Mouse (Mus musculus) gastrocnemius, postnatal 25 days (tissue): ENCODE measurements around the gene Nup98. TPM values are rescaled to one million over a fixed set of nuclear protein-coding genes. Genes with fewer than 3 reads are reported as not detected.

Source experiments
- DNase-seq: peaks from one replicate; pipeline ENCODE4 v3.0.0; 2022
- total RNA-seq, 2 experiments: library from RNA; stranded (reverse); gene quantifications; 1 replicate in 1 of 2; 2 replicates in 1 of 2; pipeline ENCODE4 v1.2.3; 2021

Nup98 gene
- total RNA-seq, 2 experiments from 2014 or later = 19.9 to 22.9 TPM

GRCm38 (mm10) chr7:102117382-102117781, 92.6 kb downstream of the Nup98 start:
- no peak for DNase-seq

DNA sequence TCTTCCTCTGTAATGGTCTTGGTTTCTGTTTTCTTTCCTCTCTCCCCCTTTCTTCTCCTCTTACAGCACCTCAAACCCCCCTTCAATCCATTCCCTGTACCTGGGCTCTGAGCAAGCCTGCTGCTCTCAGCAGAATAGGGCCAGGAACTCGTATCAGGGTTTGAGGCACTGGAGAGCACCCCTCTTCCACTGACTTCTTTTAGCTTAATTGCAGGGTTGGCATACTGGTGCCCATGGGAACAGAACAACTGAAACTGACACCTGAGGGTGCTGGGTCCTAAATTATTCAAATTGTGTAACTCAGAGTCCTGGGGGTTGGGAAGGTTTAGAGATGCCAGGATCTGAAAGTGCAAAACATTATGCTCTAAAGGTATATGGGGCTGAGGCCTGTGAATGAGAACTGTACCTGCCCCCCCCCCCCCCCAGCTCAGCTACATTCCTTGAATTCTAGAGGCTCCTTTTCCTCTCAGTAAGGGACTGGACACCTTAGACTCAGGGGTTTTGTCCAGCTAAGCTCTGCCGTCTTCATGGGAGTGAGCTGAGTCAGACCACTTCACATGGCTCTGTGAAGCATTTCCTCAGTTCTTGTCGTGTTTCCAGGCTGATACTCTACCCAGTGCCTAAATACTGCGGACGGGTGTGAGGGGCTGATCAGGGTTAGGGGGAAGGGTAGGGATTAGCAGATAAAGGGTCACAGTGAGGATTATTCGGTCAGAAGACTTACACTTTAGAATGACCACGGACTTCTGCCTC, 93.2 kb downstream of the Nup98 start, which contains the start of gene Chrna10:
Chrna10 (minus strand) TSS at position 250 of the 753 bp plus-strand sequence.
- DNase-seq = no peak

- DNase-seq = no peak
Measured at GRCm38 (mm10) chr7:102113151-102113729, 96.7 kb downstream of the Nup98 start.

DNA sequence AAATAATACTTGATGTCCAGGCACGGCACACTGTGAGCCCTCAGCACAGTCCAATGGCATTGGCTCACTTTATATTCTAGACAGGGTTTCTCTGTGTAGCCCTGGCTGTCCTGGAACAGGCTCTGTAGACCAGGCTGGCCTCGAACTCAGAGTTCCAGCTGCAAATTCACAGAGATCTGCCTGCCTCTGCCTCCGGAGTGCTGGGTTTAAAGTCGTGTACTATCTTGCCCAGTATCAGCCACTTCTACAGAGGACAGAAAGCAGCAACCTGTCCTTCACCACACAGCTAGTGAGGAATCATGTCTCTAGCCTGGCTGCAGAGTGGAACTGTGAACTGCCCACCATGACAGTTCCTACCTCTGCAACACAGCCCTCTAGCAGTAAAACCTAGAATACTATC, 100.2 kb downstream of the Nup98 start:
- DNase-seq = no peak

DNA sequence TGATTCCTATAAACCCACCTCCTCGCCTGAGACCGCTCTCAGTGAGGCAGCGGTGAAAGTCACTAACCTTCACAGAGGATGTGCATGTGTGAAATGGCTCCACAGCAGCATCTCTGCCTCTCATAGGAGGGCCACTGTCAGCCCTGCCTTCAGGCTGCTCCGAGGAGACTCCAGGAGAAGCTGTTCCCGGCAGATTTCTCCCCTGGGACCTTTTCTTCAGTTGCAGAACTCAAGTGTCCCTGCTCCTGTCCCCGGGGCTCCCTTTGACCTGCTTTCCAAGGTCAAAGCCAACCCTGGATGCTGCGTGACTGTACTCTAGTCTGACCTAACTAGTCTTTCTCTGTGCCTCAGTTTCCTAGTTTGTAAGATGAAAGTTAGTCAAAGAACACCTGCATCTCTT, 100.8 kb downstream of the Nup98 start, which contains the start of gene Art5:
Art5 (minus strand) TSS at position 319 of the 400 bp plus-strand sequence.
- DNase-seq = peak; percentile 28

DNA sequence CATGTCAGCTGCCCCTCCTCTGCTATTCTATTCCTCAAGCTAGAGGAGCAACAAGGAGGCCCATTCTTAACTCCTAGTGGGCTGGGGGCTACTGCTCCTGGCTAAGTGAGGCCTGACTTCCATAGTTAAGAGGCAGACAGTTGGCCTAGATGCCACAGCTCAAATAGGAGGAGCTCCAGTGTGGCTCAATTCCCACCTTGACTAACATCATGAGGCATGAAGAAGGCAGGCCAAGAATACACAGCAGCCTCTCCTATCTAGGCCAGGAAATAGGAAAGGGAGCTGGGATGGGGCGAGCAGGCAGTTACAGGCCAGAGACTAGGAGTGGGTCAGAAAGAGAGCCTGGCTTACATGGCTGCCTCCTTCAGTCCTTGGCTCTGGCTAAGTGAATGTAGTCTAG, 101.8 kb downstream of the Nup98 start:
- DNase-seq = peak; percentile 46

GRCm38 (mm10) chr7:102106700-102107141, 103.3 kb downstream of the Nup98 start:
- DNase-seq = no peak

GRCm38 (mm10) chr7:102104126-102104525, 105.8 kb downstream of the Nup98 start:
- DNase-seq = no peak

DNA sequence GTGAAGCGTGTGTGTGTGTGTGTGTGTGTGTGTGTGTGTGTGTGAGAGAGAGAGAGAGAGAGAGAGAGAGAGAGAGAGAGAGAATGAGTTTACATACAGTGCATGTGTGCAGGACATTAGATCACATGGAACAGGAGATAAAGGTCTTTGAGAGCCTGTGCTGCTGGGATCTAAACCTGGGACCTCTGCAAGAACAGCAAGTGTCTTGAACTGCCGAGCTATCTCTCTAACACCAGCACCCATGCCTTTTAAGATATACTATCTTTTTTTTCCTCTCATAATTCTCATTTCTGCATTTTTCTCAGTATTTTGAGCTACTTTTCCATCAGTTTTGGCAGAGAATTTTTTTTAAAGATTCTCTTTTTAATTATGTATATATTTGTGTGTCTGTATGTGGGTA, 106.4 kb downstream of the Nup98 start:
- no peak for DNase-seq

DNA sequence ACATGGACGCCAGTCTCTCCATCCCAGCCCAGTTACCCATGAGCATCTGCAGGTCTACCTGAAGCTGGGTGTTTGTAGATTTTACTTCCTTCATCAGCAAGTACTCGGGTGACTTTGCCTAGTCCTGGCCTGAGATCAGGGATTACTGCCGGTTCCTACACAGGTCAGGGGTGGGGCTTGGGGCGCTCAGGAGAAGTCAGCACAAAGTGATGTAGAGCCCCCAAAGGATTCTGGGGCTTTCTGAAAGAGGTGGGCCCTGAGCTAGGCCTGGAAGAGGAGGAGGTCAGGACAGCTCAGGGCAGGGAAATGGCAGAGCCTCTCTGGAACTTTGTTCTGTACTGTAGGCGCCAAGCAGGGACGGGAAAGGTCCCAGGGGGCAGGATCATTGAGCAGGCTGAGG, 107.3 kb downstream of the Nup98 start:
- DNase-seq = peak; percentile 32

DNA sequence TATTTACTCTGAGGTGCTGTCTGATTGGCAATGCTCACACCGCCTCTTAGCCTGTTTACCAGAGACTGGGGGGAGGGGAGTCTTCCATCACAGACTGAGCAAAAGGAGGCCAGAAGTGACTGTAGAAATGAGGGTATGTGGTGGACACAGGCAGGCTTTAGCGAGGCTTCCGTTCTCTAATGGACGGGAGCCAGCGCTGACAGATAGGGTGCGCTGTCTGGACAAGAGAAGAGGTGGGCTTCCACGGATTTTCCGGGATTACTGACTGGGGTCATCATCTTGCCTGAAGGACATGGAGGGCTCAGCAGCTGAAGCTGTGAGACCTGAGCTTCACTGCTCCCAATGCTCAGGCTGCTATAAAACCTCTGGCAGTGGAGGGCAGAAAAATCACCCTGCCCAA, 107.7 kb downstream of the Nup98 start:
- no peak for DNase-seq

- DNase-seq = peak; percentile 65
Measured at GRCm38 (mm10) chr7:102101487-102101886, 108.5 kb downstream of the Nup98 start, which contains the start of gene Art1. Art1 (plus strand) TSS chr7:102101743.

GRCm38 (mm10) chr7:102100868-102101267, 109.1 kb downstream of the Nup98 start:
- no peak for DNase-seq

DNA sequence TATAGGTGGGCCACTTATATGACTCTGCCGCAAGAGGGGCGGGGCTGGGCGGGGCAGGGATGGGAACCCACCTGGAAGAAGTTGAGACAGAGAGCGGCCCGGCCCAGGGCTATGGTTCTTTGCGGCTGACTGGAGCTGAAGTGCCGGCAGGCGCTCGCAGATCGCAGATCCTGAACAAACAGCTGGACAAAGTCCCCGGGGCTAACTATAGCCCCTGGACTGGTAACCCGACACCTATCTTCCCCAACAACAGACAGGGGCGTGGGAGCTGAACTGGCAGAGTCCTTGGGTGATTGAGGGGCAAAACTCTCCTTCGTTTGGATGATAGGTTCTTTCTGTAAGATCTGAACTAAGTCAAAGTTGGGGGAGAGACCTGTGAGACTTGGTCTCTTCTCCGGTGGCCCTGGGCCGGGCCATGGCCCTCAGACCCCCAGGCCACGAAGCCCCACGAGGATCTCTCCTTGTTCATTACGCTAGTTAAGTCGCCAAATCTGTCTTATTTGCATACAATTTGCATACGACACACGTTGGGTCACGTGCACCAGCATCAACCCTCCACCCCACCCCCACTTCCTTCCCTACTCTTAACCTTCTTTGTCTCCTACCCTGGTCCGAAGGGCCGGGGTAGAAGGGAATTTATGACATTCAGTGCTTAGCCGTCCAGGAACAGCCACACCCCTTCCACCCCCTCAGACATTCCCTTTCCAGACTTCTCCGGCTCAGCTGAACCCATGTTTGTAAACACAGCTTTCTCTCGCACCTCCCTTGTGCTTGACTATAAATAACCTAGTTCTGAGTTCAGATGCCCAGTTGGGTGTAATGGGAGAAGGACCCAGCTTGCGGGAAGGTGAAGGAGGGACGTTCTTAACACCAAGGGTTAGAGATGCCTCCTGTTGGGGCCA, 110.0 kb downstream of the Nup98 start:
- DNase-seq = peak; percentile 56

DNA sequence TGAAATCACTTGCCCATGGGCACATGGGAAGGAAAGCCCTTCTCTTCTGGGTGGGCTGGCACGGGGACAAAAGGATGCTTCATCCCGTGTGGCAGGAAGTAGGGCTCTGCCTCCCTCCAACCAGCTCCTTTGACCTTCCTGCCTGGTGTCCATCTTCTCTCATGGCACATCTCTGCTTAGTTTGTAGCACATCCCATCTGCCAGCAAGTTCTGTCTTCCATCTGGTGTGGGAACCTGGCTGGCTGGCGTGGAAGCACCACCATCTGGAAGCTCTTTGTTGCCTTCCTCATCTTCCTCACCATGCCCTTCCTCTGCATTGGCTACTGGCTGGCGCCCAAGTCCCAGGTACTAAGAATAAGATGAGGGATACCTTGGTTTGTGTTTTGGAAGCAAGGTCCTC, 122.6 kb downstream of the Nup98 start:
- DNase-seq = no peak

DNA sequence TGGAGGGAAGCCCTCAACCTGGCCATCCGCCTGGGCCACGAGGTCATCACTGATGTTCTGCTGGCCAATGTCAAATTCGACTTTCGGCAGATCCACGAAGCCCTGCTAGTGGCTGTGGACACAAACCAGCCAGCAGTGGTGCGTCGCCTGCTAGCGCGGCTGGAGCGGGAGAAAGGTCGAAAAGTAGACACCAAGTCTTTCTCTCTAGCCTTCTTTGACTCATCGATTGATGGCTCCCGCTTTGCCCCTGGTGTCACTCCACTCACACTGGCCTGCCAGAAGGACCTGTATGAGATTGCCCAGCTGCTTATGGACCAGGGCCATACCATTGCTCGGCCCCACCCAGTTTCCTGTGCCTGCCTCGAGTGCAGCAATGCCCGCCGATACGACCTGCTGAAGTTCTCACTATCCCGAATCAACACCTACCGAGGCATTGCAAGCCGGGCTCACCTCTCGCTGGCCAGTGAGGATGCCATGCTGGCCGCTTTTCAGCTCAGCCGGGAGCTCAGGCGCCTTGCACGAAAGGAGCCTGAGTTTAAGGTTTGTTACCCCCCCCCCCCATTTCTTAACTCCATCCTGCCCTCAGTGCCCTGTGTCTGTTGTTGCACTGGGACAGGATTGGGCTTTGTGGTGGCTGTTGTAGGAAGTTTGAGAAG, 125.8 kb downstream of the Nup98 start:
- no peak for DNase-seq

- no peak for DNase-seq
Measured at GRCm38 (mm10) chr7:102082816-102083215, 127.2 kb downstream of the Nup98 start, which contains the start of gene Trpc2. Trpc2 (plus strand) TSS chr7:102083116.

GRCm38 (mm10) chr7:102081784-102082183, 128.2 kb downstream of the Nup98 start:
- no peak for DNase-seq

DNA sequence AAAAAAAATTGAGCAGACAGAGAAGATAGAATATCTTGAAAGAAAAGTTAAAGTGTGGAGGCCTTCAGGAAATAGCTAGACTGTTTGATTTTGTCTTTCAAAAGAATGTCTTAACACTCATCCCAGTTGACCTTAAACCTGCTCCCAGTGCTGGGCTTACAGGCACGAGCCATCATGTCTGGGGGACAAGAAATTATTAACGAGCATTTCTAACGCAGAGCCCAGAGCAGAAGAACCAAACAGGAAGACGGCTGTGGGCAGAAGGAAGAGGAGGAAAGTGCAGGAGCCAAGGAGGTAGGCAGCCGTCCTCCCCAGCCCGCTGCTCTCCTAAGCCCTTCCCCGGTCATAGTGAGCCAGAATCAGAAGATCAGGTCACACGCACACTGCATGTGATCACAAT, 129.7 kb downstream of the Nup98 start:
- no peak for DNase-seq

DNA sequence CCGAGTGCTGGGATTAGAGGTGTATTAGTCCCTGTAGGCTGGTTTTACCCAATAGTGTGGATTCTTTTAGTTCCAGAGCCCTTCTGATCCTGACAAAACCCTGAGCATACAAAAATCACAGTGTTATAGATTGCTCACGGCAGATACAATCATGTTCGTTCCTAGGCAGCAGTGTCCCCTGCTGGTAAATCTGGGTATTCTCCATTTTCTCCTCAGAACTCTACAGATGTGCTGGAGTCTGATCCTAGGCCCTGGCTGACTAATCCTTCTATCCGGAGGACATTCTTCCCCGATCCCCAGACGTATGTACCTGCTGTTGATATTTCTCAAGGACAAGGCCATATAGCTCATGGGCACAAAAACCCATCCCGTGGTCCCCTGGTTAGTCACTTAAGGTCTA, 131.5 kb downstream of the Nup98 start:
- DNase-seq = no peak

- no peak for DNase-seq
Measured at GRCm38 (mm10) chr7:102076714-102077296, 133.2 kb downstream of the Nup98 start.
